Mouse (Mus musculus) forebrain, embryonic 13.5 days (tissue): ENCODE measurements around the gene Abhd4. TPM values are rescaled to one million over a fixed set of nuclear protein-coding genes. Genes with fewer than 3 reads are reported as not detected.

Experiments used
- ATAC-seq: fragments of 200-750 bp; cut with Nextera tagmentation; 2 replicates; pipeline ENCODE4 v1.8.0; 2017
- H3K27ac ChIP-seq: fragments of 300-500 bp; sonication (generic); 2 replicates; pipeline ENCODE4 v1.5.1; 2015; ENCODE audit warnings: inconsistent platforms, mild to moderate bottlenecking, moderate library complexity
- H3K27me3 ChIP-seq: fragments of 300-500 bp; sonication (generic); 2 replicates; pipeline ENCODE4 v1.6.1; 2015; ENCODE audit warnings: mild to moderate bottlenecking, inconsistent platforms
- H3K36me3 ChIP-seq: fragments of 300-500 bp; sonication (generic); 2 replicates; pipeline ENCODE4 v1.6.1; 2015; ENCODE audit warnings: mild to moderate bottlenecking, inconsistent platforms; ENCODE audit not compliant: poor library complexity, severe bottlenecking
- H3K4me1 ChIP-seq: fragments of 300-500 bp; sonication (generic); 2 replicates; pipeline ENCODE4 v1.6.1; 2015; ENCODE audit warnings: inconsistent platforms
- H3K4me2 ChIP-seq: fragments of 300-500 bp; sonication (generic); 2 replicates; pipeline ENCODE4 v1.6.1; 2015; ENCODE audit warnings: inconsistent platforms, mild to moderate bottlenecking, moderate library complexity
- H3K4me3 ChIP-seq: fragments of 300-500 bp; sonication (generic); 2 replicates; pipeline ENCODE4 v1.5.1; 2015; ENCODE audit warnings: mild to moderate bottlenecking, inconsistent platforms
- H3K9ac ChIP-seq: fragments of 300-500 bp; sonication (generic); 2 replicates; pipeline ENCODE4 v1.6.1; 2015; ENCODE audit warnings: mild to moderate bottlenecking, inconsistent platforms
- H3K9me3 ChIP-seq: fragments of 300-500 bp; sonication (generic); replicated peaks from 2 replicates; pipeline ENCODE4 v1.6.1; 2016; ENCODE audit warnings: inconsistent platforms
- WGBS: fragments of 180-500 bp; shearing (Covaris S2); methylation state at CpG from one replicate; pipeline ENCODE4 v1.1.7; 2015; 5-methylcytosine and 5-hydroxymethylcytosine counted together
- polyA plus RNA-seq: library from polyadenylated mRNA; unstranded; fragments of >200 nt; fragmentation: Nextera tagmentation; extraction: Ambion mirVana; gene quantifications from 2 replicates; pipeline ENCODE4 v1.2.1, GENCODE M21; 2015

Gene Abhd4
- polyA plus RNA-seq, result 46.1 and 51.3 TPM in 2 replicates

- Histone ChIP-seq H3K27me3 (no peaks in the 10 kb centered on the region), H3K9me3 (no peaks in the 10 kb centered on the region), H3K4me1 (peaks cover 48% of the 10 kb centered on the region), H3K4me3 (peak within 1 kb of the TSS; percentile 76), H3K27ac (peak within 1 kb of the TSS; percentile 76), H3K9ac (peak within 1 kb of the TSS; percentile 80), H3K36me3 (no peaks in the 10 kb centered on the region), H3K4me2 (peak within 1 kb of the TSS; percentile 80)
- under 1% methylated on average over 39 of the region's 39 CpGs for WGBS
- ATAC-seq, result peak; percentile 100
Measured at GRCm38 (mm10) chr14:54253741-54254291, at the start of gene Abhd4, which contains the start of gene Dad1. Gene Abhd4 (plus strand): TSS chr14:54254188. Gene Dad1 (minus strand): TSS chr14:54254104.

DNA sequence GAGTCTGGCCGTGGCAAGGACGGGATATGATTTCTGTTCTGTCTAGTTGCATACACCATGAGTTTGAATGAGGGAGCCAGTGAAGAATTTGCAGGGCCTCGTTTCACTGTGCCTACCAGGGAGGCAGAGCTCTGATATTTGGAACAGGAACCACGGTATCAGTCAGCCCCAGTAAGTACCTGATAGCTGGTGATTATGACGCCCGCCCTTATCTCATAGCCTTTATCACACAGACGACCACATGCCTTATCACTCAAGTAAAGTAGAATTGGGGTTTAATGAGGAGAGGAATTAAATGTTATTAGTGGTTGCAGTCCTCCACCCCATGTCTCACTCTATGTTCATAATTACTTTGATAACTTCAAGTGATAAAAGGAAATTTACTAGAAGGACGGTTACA, 49.7 kb upstream of the Abhd4 start:
- 90% methylated on average over 8 of the region's 8 CpGs for WGBS
- no peaks in the 10 kb centered on the region for H3K27me3 ChIP-seq
- no peaks in the 10 kb centered on the region for H3K9me3 ChIP-seq
- ATAC-seq, result no peak
- H3K4me2 ChIP-seq, result no peak overlapping the region
- H3K27ac ChIP-seq, result no peak overlapping the region
- no peaks in the 10 kb centered on the region for H3K4me1 ChIP-seq
- H3K9ac ChIP-seq, result no peak overlapping the region
- H3K36me3 ChIP-seq, result no peaks in the 10 kb centered on the region
- H3K4me3 ChIP-seq, result no peak overlapping the region

DNA sequence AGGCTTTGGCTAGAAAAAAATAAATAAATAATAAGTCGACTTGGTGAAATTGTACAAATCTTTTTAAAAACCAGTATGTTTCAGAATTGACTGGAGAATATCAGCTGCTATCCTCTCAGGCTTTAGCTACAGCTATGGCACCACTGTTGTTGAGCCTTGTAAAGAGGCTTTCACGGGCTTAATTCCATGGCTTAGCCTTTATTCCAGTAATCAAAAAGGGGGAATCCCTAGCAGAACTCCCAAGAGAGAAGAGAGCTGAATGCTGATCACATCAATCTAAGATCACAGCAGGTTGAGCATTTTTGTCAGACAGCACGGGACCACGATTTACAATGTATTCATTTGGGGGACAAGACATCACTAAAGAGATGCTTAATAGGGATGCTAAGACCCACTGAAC, 49.2 kb upstream of the Abhd4 start:
- Histone ChIP-seq H3K27me3 (no peaks in the 10 kb centered on the region), H3K4me1 (no peaks in the 10 kb centered on the region), H3K9me3 (no peaks in the 10 kb centered on the region), H3K27ac (no peak overlapping the region), H3K9ac (no peak overlapping the region), H3K36me3 (no peaks in the 10 kb centered on the region), H3K4me2 (no peak overlapping the region), H3K4me3 (no peak overlapping the region)
- ATAC-seq, result no peak
- WGBS, result 54% methylated on average over 4 of the region's 4 CpGs

GRCm38 (mm10) chr14:54205904-54206303, 48.1 kb upstream of the Abhd4 start:
- no peak for ATAC-seq
- H3K27me3 ChIP-seq, result no peaks in the 10 kb centered on the region
- WGBS, result 77% methylated on average over 6 of the region's 6 CpGs
- H3K4me3 ChIP-seq, result no peak overlapping the region
- no peak overlapping the region for H3K4me2 ChIP-seq
- H3K4me1 ChIP-seq, result no peaks in the 10 kb centered on the region
- no peak overlapping the region for H3K9ac ChIP-seq
- H3K9me3 ChIP-seq, result no peaks in the 10 kb centered on the region
- H3K36me3 ChIP-seq, result no peaks in the 10 kb centered on the region
- H3K27ac ChIP-seq, result no peak overlapping the region

- H3K4me1 ChIP-seq, result no peaks in the 10 kb centered on the region
- H3K27me3 ChIP-seq, result no peaks in the 10 kb centered on the region
- no peak overlapping the region for H3K9ac ChIP-seq
- 90% methylated on average over 5 of the region's 5 CpGs for WGBS
- no peak overlapping the region for H3K27ac ChIP-seq
- ATAC-seq, result no peak
- H3K4me2 ChIP-seq, result no peak overlapping the region
- H3K4me3 ChIP-seq, result no peak overlapping the region
- no peaks in the 10 kb centered on the region for H3K9me3 ChIP-seq
- H3K36me3 ChIP-seq, result no peaks in the 10 kb centered on the region
Measured at GRCm38 (mm10) chr14:54206309-54206708, 47.7 kb upstream of the Abhd4 start.

DNA sequence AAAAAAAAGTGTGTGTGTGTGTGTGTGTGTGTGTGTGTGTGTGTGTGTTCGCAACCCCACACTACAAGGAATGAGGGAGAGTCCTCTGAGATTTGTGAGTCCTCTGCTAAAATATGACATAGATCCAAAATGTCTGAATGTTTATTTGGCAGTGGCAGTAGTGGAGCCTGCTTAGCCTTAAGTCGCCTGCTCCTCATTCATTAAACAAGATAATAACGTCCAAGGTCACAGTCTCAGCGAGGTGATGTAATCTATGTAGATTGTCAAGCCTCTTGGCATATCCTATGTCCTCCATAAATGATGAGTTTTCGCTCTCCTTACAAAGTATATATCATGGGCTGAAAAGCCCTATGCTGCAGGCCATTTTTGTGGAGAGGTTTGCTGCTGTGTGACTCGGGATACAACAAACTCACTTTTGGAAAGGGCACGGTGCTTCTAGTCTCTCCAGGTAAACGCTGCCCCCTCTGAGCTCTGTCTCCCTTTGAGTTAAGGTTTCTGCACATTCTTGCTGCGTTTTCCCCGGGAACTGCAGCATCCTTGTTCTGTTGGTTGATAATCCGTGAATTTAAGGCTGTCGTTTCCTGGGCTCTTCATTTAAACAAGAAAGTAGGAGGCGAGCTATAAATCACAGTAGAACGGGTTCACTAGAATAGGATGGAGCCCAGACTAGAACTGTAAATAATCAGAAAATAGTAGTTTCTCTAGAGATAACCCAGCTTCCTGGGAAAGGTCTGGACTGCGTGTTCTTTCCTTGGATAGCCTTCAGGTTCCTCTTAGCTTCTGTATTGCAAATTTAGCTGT, 47.0 kb upstream of the Abhd4 start:
- no peaks in the 10 kb centered on the region for H3K4me1 ChIP-seq
- no peak for ATAC-seq
- H3K27ac ChIP-seq, result no peak overlapping the region
- WGBS, result 82% methylated on average over 15 of the region's 15 CpGs
- H3K9me3 ChIP-seq, result no peaks in the 10 kb centered on the region
- no peak overlapping the region for H3K4me2 ChIP-seq
- no peaks in the 10 kb centered on the region for H3K36me3 ChIP-seq
- H3K4me3 ChIP-seq, result no peak overlapping the region
- H3K27me3 ChIP-seq, result no peaks in the 10 kb centered on the region
- H3K9ac ChIP-seq, result no peak overlapping the region

GRCm38 (mm10) chr14:54207924-54208323, 46.1 kb upstream of the Abhd4 start:
- Histone ChIP-seq H3K9ac (no peak overlapping the region), H3K27ac (no peak overlapping the region), H3K4me1 (no peaks in the 10 kb centered on the region), H3K4me2 (no peak overlapping the region), H3K4me3 (no peak overlapping the region), H3K36me3 (no peaks in the 10 kb centered on the region), H3K27me3 (no peaks in the 10 kb centered on the region), H3K9me3 (no peaks in the 10 kb centered on the region)
- no peak for ATAC-seq
- WGBS, result 84% methylated on average over 5 of the region's 5 CpGs

- no peak overlapping the region for H3K4me2 ChIP-seq
- WGBS, result 77% methylated on average over 6 of the region's 6 CpGs
- no peaks in the 10 kb centered on the region for H3K27me3 ChIP-seq
- H3K27ac ChIP-seq, result no peak overlapping the region
- H3K9me3 ChIP-seq, result no peaks in the 10 kb centered on the region
- H3K36me3 ChIP-seq, result no peaks in the 10 kb centered on the region
- H3K9ac ChIP-seq, result no peak overlapping the region
- no peak overlapping the region for H3K4me3 ChIP-seq
- no peak for ATAC-seq
- no peaks in the 10 kb centered on the region for H3K4me1 ChIP-seq
Measured at GRCm38 (mm10) chr14:54208741-54209140, 45.2 kb upstream of the Abhd4 start.

DNA sequence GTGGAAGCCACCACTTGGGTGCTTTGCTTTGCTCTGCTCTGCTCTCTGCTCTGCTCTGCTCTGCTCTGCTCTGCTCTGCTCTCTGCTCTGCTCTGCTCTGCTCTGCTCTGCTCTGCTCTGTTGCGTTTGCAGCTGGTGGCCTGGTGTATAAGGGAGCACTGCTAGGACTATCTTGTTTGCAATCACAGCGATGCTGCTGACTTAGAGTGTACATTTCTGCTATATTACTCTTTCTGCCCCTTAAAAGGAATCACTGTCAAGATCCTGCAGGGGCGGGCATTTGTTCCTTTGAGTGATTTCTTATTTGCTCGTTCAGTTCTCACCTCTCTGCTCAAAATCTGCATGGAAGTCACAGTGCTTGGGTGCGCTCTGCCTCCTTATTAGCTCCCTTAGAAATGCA, 44.1 kb upstream of the Abhd4 start:
- WGBS, result 81% methylated on average over 5 of the region's 5 CpGs
- no peaks in the 10 kb centered on the region for H3K36me3 ChIP-seq
- H3K27me3 ChIP-seq, result no peaks in the 10 kb centered on the region
- no peak overlapping the region for H3K4me2 ChIP-seq
- H3K9me3 ChIP-seq, result no peaks in the 10 kb centered on the region
- no peak for ATAC-seq
- H3K4me1 ChIP-seq, result no peaks in the 10 kb centered on the region
- H3K4me3 ChIP-seq, result no peak overlapping the region
- H3K9ac ChIP-seq, result no peak overlapping the region
- no peak overlapping the region for H3K27ac ChIP-seq

DNA sequence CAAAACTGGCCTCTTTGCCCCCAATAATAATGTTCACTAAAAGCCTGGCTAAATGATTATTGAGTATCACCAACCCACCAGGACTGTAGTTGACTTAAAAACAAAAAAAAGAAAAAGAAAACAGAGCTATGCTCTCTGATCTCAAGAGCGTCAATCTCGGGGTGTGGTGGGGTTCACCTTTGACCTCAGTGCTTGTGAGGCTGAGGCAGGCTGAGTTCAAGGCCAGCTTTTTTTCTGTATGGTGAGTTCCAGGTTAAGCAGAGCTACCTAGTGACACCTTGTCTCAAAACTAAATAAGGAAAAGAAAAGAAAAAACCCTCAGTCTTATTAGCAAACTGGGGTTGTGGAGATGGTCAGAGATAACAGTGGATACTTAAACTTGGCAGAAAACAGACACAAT, 43.6 kb upstream of the Abhd4 start:
- H3K9ac ChIP-seq, result no peak overlapping the region
- H3K4me1 ChIP-seq, result no peaks in the 10 kb centered on the region
- no peak overlapping the region for H3K4me2 ChIP-seq
- H3K36me3 ChIP-seq, result no peaks in the 10 kb centered on the region
- no peaks in the 10 kb centered on the region for H3K27me3 ChIP-seq
- no peak for ATAC-seq
- no peak overlapping the region for H3K27ac ChIP-seq
- WGBS, result 94% methylated on average over 2 of the region's 2 CpGs
- H3K4me3 ChIP-seq, result no peak overlapping the region
- no peaks in the 10 kb centered on the region for H3K9me3 ChIP-seq

DNA sequence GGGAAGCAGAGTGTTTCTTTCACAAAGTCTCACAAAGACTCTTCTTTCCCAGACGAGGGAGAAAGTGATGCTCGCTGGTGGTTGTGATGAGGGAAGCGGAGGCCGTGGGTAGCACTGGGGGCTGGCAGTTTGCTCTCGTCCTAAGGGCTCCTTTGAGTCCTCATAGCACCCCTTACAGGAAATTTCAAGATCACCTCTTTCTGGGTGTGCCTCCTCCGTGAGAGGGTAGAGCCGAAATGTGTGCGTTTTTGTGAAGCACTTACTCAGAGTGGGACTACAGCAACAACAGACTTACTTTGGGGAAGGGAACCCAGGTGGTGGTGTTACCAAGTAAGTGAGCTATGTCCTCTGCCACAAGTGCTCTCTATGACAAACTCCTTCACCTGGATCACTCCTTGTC, 42.8 kb upstream of the Abhd4 start:
- no peak overlapping the region for H3K9ac ChIP-seq
- H3K4me2 ChIP-seq, result no peak overlapping the region
- H3K4me3 ChIP-seq, result no peak overlapping the region
- WGBS, result 88% methylated on average over 8 of the region's 8 CpGs
- no peaks in the 10 kb centered on the region for H3K36me3 ChIP-seq
- no peaks in the 10 kb centered on the region for H3K9me3 ChIP-seq
- no peaks in the 10 kb centered on the region for H3K4me1 ChIP-seq
- H3K27ac ChIP-seq, result no peak overlapping the region
- ATAC-seq, result no peak
- H3K27me3 ChIP-seq, result no peaks in the 10 kb centered on the region

DNA sequence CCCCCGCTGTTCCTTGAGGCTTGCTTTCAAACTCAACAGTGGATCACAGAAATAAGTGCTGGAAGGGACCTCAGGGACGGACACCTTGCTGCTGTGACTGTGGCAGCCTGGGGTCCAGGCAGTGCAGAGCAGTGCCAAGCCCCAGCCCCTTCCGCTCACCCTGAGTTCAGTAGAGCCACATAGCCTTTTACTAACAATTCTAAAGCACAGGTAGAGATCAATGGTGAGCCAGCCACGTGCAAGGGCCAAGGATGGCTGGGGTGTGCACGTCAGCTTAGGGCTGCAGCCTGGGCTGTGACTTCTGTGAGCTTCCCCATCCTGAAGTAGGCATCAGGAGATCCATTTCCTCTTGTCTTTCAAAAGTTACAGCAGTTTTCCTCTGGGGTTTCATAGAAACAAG, 42.2 kb upstream of the Abhd4 start:
- H3K9me3 ChIP-seq, result no peaks in the 10 kb centered on the region
- no peak overlapping the region for H3K4me3 ChIP-seq
- H3K36me3 ChIP-seq, result no peaks in the 10 kb centered on the region
- H3K27me3 ChIP-seq, result no peaks in the 10 kb centered on the region
- 87% methylated on average over 5 of the region's 5 CpGs for WGBS
- no peak for ATAC-seq
- H3K4me2 ChIP-seq, result no peak overlapping the region
- no peak overlapping the region for H3K27ac ChIP-seq
- H3K4me1 ChIP-seq, result no peaks in the 10 kb centered on the region
- H3K9ac ChIP-seq, result no peak overlapping the region

- Histone ChIP-seq H3K27me3 (no peaks in the 10 kb centered on the region), H3K36me3 (no peaks in the 10 kb centered on the region), H3K27ac (no peak overlapping the region), H3K9ac (no peak overlapping the region), H3K4me3 (no peak overlapping the region), H3K4me2 (no peak overlapping the region), H3K4me1 (no peaks in the 10 kb centered on the region), H3K9me3 (no peaks in the 10 kb centered on the region)
- ATAC-seq, result no peak
- WGBS, result 81% methylated on average over 2 of the region's 2 CpGs
Measured at GRCm38 (mm10) chr14:54213734-54214133, 40.3 kb upstream of the Abhd4 start.
